Mouse (Mus musculus): ENCODE results near the gene B430305J03Rik. TPM values are rescaled to one million over a fixed set of nuclear protein-coding genes. Genes with fewer than 3 reads are reported as not detected.

The B430305J03Rik gene
- polyA plus RNA-seq (2014; fragmentation: Nextera tagmentation; extraction: Ambion mirVana), result not detected in 2 replicates

DNA sequence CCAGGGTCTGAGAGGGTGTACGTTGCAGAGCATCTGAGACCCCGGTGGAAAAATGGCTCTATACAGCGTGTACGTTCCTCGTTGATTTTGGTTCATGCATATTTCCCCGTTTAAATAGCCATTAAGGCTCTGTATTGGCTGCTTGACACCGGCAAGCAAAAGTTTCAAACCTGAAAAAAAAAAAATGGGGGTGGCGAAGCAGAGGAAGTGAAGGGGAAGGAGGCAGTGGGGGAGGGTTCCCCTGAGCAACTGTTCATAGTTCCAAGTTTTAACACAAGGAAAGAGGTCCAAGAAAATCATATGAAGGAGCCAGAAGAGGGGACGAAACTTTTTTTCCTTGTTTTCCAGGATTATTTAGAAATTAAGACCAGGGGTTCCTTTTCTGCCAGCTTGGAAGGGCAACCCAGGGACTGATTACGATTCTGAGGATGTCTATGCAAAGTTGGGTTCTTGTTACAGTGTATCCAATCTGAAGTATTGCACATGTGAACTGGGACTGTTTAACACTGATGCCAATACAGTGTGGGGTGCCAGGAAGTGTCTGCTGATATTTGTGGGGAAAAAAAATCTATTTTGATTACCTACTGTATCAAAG is at the start of gene B430305J03Rik:
TSS of gene B430305J03Rik (minus strand) at position 173 of the 595 bp plus-strand sequence.
- H3K4me1 ChIP-seq (ENCODE audit: control insufficient read depth, insufficient read depth, low read length), result peaks cover 12% of the 10 kb centered on the region; the same call in 1 of the 2 replicates
- peak within 1 kb of the TSS; percentile 66 for H3K4me2 ChIP-seq (ENCODE audit: low read depth, low read length)
- WGBS, result 5% methylated on average over 10 of the region's 10 CpGs
- no peaks in the 10 kb centered on the region for H3K9me3 ChIP-seq (ENCODE audit: control insufficient read depth, low read length)
- H3K27ac ChIP-seq (ENCODE audit: low read depth, low read length), result peak within 1 kb of the TSS; percentile 84
- H3K9ac ChIP-seq (replicated peaks; ENCODE audit: low read depth, low read length), result peak within 1 kb of the TSS; percentile 83
- peak within 1 kb of the TSS; percentile 96 for H3K4me3 ChIP-seq (ENCODE audit: low read depth, low read length)
- H3K36me3 ChIP-seq (ENCODE audit: control insufficient read depth, insufficient read depth, low read length), result no peaks in the 10 kb centered on the region
- no peak for ATAC-seq (ENCODE audit: low read depth)
- no peaks in the 10 kb centered on the region for H3K27me3 ChIP-seq (ENCODE audit: control insufficient read depth, insufficient read depth, low read length)

DNA sequence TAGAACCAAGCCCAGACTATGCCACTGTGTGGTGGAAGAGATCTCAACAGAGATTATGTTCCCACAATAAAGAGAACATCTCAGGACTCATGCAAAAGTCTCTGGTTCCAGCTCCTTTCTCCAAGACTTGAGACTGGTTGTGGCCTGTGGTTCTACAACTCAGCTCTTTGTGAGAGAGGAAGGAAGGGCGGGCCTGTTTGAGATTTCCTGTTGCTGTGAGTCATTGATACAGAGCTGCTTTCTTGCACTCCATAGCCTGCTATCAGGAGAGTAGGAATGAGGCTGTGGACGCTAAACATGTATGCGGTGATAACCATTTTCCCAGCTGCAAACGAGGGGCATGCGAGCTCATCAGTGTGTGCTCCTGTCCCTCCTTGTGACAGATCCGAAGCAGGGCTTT is 43.9 kb upstream of the B430305J03Rik start:
- H3K9ac ChIP-seq (replicated peaks; ENCODE audit: low read depth, low read length), result no peak overlapping the region
- no peak for ATAC-seq (ENCODE audit: low read depth)
- no peaks in the 10 kb centered on the region for H3K36me3 ChIP-seq (ENCODE audit: control insufficient read depth, insufficient read depth, low read length)
- H3K27ac ChIP-seq (ENCODE audit: low read depth, low read length), result no peak overlapping the region
- H3K27me3 ChIP-seq (ENCODE audit: control insufficient read depth, insufficient read depth, low read length), result no peaks in the 10 kb centered on the region
- no peak overlapping the region for H3K4me3 ChIP-seq (ENCODE audit: low read depth, low read length)
- H3K4me2 ChIP-seq (ENCODE audit: low read depth, low read length), result no peak overlapping the region
- no peaks in the 10 kb centered on the region for H3K9me3 ChIP-seq (ENCODE audit: control insufficient read depth, low read length)
- no peaks in the 10 kb centered on the region for H3K4me1 ChIP-seq (ENCODE audit: control insufficient read depth, insufficient read depth, low read length)
- 90% methylated on average over 6 of the region's 6 CpGs for whole genome bisulfite sequencing

DNA sequence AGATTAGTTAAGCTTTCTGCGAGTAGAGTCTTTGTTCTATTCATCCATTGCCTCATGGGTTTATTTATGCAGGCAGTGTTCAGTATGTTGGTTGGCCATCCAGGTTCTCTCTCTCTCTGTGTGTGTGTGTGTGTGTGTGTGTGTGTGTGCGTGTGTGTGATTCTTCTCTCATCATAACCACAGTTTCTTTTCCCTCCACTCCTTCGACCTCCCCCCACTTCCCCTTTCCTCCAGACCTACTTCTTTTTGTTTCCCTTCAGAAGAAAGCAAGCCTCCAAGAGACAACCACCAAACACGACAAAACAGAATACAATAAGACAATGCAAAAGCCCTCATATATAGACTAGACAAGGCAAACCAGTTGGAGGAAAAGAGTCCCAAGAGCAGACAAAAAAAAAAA is 41.2 kb upstream of the B430305J03Rik start:
- no peak overlapping the region for H3K4me3 ChIP-seq (ENCODE audit: low read depth, low read length)
- no peaks in the 10 kb centered on the region for H3K9me3 ChIP-seq (ENCODE audit: control insufficient read depth, low read length)
- no peaks in the 10 kb centered on the region for H3K27me3 ChIP-seq (ENCODE audit: control insufficient read depth, insufficient read depth, low read length)
- no peaks in the 10 kb centered on the region for H3K4me1 ChIP-seq (ENCODE audit: control insufficient read depth, insufficient read depth, low read length)
- 80% methylated on average over 4 of the region's 4 CpGs for WGBS
- no peaks in the 10 kb centered on the region for H3K36me3 ChIP-seq (ENCODE audit: control insufficient read depth, insufficient read depth, low read length)
- no peak overlapping the region for H3K4me2 ChIP-seq (ENCODE audit: low read depth, low read length)
- no peak overlapping the region for H3K9ac ChIP-seq (replicated peaks; ENCODE audit: low read depth, low read length)
- ATAC-seq (ENCODE audit: low read depth), result no peak
- no peak overlapping the region for H3K27ac ChIP-seq (ENCODE audit: low read depth, low read length)

DNA sequence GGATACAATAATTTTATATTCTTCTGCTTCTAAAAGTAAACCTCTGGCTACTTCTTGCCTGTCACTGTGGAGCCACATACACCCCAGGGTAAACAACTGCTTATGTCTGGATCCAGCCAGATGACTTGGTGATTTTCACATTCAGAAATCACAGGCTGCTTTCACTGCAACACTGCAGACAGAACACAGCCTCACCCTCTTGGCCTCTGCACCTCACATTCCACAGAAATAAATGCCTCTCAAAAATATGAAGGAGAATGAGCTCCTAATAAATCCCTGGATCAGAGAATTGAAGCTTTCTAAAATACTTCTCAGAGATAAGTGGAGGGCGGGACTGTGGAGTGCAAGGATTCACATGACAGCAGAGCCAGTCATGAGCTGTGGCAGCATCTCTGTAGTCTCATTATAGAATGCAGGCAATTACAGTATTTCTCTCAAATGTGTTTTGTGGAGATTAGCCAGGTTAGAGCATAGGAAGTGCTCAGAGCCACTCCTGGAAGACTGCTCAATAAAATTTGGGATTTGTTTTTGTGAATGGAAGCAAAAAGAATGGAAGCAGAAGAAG is 35.2 kb upstream of the B430305J03Rik start:
- no peaks in the 10 kb centered on the region for H3K4me1 ChIP-seq (ENCODE audit: control insufficient read depth, insufficient read depth, low read length)
- H3K4me3 ChIP-seq (ENCODE audit: low read depth, low read length), result no peak overlapping the region
- 82% methylated on average over 1 of the region's 1 CpGs for WGBS
- ATAC-seq (ENCODE audit: low read depth), result no peak
- H3K27me3 ChIP-seq (ENCODE audit: control insufficient read depth, insufficient read depth, low read length), result no peaks in the 10 kb centered on the region
- H3K9me3 ChIP-seq (ENCODE audit: control insufficient read depth, low read length), result no peaks in the 10 kb centered on the region
- H3K27ac ChIP-seq (ENCODE audit: low read depth, low read length), result no peak overlapping the region
- H3K9ac ChIP-seq (replicated peaks; ENCODE audit: low read depth, low read length), result no peak overlapping the region
- H3K36me3 ChIP-seq (ENCODE audit: control insufficient read depth, insufficient read depth, low read length), result no peaks in the 10 kb centered on the region
- H3K4me2 ChIP-seq (ENCODE audit: low read depth, low read length), result no peak overlapping the region

DNA sequence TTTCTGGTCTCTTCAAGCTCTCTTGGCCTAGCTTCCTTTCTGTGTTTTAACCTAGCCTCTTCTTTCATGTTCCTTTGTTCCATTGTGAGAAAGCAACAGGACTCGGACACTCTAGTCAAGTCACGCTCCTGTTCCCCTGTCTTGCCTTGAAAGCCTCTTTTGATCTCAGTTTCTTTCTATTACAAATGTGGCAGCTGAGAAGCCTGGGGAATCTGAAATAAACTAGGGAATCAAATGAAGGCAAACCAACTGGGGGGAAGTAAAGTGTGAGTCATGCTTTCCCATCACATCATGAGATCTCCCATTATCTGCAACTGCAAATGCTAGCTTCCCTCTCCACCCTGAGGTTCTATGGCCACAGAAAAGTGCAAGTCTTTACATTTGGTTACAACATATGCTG is 31.0 kb upstream of the B430305J03Rik start:
- Histone ChIP-seq H3K9me3 (ENCODE audit: control insufficient read depth, low read length) (no peaks in the 10 kb centered on the region), H3K4me2 (ENCODE audit: low read depth, low read length) (no peak overlapping the region), H3K4me1 (ENCODE audit: control insufficient read depth, insufficient read depth, low read length) (no peaks in the 10 kb centered on the region), H3K27ac (ENCODE audit: low read depth, low read length) (no peak overlapping the region), H3K9ac (replicated peaks; ENCODE audit: low read depth, low read length) (no peak overlapping the region), H3K36me3 (ENCODE audit: control insufficient read depth, insufficient read depth, low read length) (no peaks in the 10 kb centered on the region), H3K4me3 (ENCODE audit: low read depth, low read length) (no peak overlapping the region), H3K27me3 (ENCODE audit: control insufficient read depth, insufficient read depth, low read length) (no peaks in the 10 kb centered on the region)
- ATAC-seq (ENCODE audit: low read depth), result no peak
- WGBS, result 10% methylated on average over 2 of the region's 2 CpGs

DNA sequence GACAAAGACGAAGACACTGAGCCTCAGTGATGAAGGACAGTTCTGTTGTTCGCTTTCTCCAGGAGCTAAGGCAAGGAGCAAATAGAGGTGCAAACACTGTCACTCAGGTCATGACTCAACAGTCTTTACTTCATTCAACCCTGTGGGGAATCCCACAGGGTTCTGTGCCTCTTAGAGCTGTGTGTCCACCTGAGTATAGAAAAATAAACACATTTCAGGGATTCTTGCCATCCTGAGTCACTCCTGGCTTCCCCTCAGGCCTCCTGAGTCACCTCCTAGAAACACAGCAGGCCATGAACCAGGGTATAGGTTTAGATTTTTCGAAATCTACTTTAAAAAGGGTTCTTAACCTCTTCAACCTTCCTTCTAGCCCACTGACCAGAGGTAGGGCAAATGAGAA is 29.6 kb upstream of the B430305J03Rik start:
- Histone ChIP-seq H3K36me3 (ENCODE audit: control insufficient read depth, insufficient read depth, low read length) (no peaks in the 10 kb centered on the region), H3K4me3 (ENCODE audit: low read depth, low read length) (no peak overlapping the region), H3K4me2 (ENCODE audit: low read depth, low read length) (no peak overlapping the region), H3K27me3 (ENCODE audit: control insufficient read depth, insufficient read depth, low read length) (no peaks in the 10 kb centered on the region), H3K4me1 (ENCODE audit: control insufficient read depth, insufficient read depth, low read length) (no peaks in the 10 kb centered on the region), H3K27ac (ENCODE audit: low read depth, low read length) (no peak overlapping the region), H3K9me3 (ENCODE audit: control insufficient read depth, low read length) (no peaks in the 10 kb centered on the region), H3K9ac (replicated peaks; ENCODE audit: low read depth, low read length) (no peak overlapping the region)
- ATAC-seq (ENCODE audit: low read depth), result no peak
- 95% methylated on average over 3 of the region's 3 CpGs for whole genome bisulfite sequencing

DNA sequence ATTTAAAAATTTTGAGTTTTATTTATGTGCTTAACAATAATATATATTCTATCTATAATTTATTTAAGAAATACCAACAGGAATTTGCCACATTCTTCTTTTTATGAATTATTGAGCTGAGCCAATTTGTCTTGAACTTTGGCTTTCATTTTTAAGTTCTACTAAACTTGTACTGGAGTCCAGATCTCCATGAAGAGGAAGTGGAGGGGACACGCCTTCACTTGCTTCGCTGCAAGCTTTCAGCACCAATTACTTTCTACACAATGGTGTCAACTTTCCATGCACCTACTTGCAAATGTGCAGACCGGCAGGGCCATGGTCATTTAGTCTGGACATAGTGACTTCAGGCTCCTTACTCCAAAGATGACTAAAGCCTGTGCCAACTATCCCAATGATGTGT is 27.8 kb upstream of the B430305J03Rik start:
- no peaks in the 10 kb centered on the region for H3K9me3 ChIP-seq (ENCODE audit: control insufficient read depth, low read length)
- H3K9ac ChIP-seq (replicated peaks; ENCODE audit: low read depth, low read length), result no peak overlapping the region
- H3K4me3 ChIP-seq (ENCODE audit: low read depth, low read length), result no peak overlapping the region
- ATAC-seq (ENCODE audit: low read depth), result no peak
- H3K4me1 ChIP-seq (ENCODE audit: control insufficient read depth, insufficient read depth, low read length), result no peaks in the 10 kb centered on the region
- WGBS, result 58% methylated on average over 3 of the region's 3 CpGs
- H3K36me3 ChIP-seq (ENCODE audit: control insufficient read depth, insufficient read depth, low read length), result no peaks in the 10 kb centered on the region
- no peak overlapping the region for H3K4me2 ChIP-seq (ENCODE audit: low read depth, low read length)
- H3K27ac ChIP-seq (ENCODE audit: low read depth, low read length), result no peak overlapping the region
- H3K27me3 ChIP-seq (ENCODE audit: control insufficient read depth, insufficient read depth, low read length), result no peaks in the 10 kb centered on the region

DNA sequence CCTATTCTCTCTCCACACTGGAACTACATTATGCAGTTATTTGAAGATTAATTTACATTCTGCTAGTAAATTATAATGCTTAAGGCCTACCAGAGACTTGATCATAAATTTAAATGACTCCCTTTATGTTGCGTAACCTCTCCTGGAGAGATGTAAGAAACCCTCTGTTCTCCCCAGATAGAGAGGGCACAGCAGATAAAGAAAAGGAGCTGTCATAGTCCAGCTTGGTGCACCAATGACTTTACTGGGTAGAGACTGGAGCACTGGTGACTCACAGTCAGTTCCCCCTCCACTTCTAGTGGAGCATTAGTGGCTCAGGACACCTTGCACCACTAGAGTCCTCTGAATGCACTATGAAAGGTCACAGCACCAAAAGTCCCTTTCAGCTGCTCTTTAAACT is 27.1 kb upstream of the B430305J03Rik start:
- H3K9me3 ChIP-seq (ENCODE audit: control insufficient read depth, low read length), result no peaks in the 10 kb centered on the region
- no peak overlapping the region for H3K4me2 ChIP-seq (ENCODE audit: low read depth, low read length)
- no peak for ATAC-seq (ENCODE audit: low read depth)
- no peak overlapping the region for H3K27ac ChIP-seq (ENCODE audit: low read depth, low read length)
- H3K27me3 ChIP-seq (ENCODE audit: control insufficient read depth, insufficient read depth, low read length), result no peaks in the 10 kb centered on the region
- no peak overlapping the region for H3K4me3 ChIP-seq (ENCODE audit: low read depth, low read length)
- no peak overlapping the region for H3K9ac ChIP-seq (replicated peaks; ENCODE audit: low read depth, low read length)
- no peaks in the 10 kb centered on the region for H3K4me1 ChIP-seq (ENCODE audit: control insufficient read depth, insufficient read depth, low read length)
- H3K36me3 ChIP-seq (ENCODE audit: control insufficient read depth, insufficient read depth, low read length), result no peaks in the 10 kb centered on the region
- 46% methylated on average over 1 of the region's 1 CpGs for WGBS

DNA sequence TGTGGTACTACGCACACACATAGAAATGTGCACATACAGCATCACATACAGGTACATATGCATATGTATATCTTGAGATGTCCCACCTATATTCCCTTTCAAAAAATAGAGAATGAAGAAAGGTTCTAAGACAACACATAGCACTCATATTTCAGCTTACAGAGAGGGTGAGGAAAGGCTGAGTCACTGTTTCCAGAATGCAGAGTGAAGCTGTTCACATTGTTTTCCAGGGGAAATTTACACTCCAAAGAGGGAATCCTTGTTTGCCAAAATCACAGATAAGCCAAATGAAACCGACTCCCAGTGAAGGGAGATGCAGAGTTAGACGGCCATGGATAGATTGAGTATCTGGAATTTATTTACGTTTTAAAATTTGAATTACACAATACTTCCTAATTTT is 25.8 kb upstream of the B430305J03Rik start:
- no peaks in the 10 kb centered on the region for H3K27me3 ChIP-seq (ENCODE audit: control insufficient read depth, insufficient read depth, low read length)
- WGBS, result 74% methylated on average over 4 of the region's 4 CpGs
- no peak overlapping the region for H3K27ac ChIP-seq (ENCODE audit: low read depth, low read length)
- no peak overlapping the region for H3K4me3 ChIP-seq (ENCODE audit: low read depth, low read length)
- ATAC-seq (ENCODE audit: low read depth), result no peak
- H3K4me1 ChIP-seq (ENCODE audit: control insufficient read depth, insufficient read depth, low read length), result no peaks in the 10 kb centered on the region
- no peak overlapping the region for H3K9ac ChIP-seq (replicated peaks; ENCODE audit: low read depth, low read length)
- no peak overlapping the region for H3K4me2 ChIP-seq (ENCODE audit: low read depth, low read length)
- no peaks in the 10 kb centered on the region for H3K9me3 ChIP-seq (ENCODE audit: control insufficient read depth, low read length)
- H3K36me3 ChIP-seq (ENCODE audit: control insufficient read depth, insufficient read depth, low read length), result no peaks in the 10 kb centered on the region

Measured in neural tube, embryonic 14.5 days (tissue).